Mouse (Mus musculus): ENCODE measurements around the gene Cryzl1. TPM values are rescaled to one million over a fixed set of nuclear protein-coding genes. Genes with fewer than 3 reads are reported as not detected.

The Cryzl1 gene
- polyA plus RNA-seq, 1 experiment from 2014 or later = 40.9 TPM

- WGBS (ENCODE audit: insufficient replicate concordance) = 66% methylated on average over 6 of the region's 6 CpGs
- H3K4me1 ChIP-seq = peaks cover 39% of the 10 kb centered on the region
- H3K4me2 ChIP-seq = no peak overlapping the region
Measured at GRCm38 (mm10) chr16:91738505-91738904, 9.7 kb upstream of the Cryzl1 start.

GRCm38 (mm10) chr16:91736046-91736816 lies 7.5 kb upstream of the Cryzl1 start:
- H3K4me3 ChIP-seq = no peak overlapping the region
- H3K4me2 ChIP-seq = no peak overlapping the region
- H3K9me3 ChIP-seq (replicated peaks) = no peaks in the 10 kb centered on the region
- H3K4me1 ChIP-seq = peaks cover 42% of the 10 kb centered on the region
- no peak overlapping the region for H3K9ac ChIP-seq
- ATAC-seq = no peak
- no peaks in the 10 kb centered on the region for H3K36me3 ChIP-seq
- peaks cover 61% of the 10 kb centered on the region for H3K27me3 ChIP-seq (replicated peaks)
- WGBS (ENCODE audit: insufficient replicate concordance) = 65% methylated on average over 7 of the region's 7 CpGs
- H3K27ac ChIP-seq = no peak overlapping the region

More at GRCm38 (mm10) chr16:91738505-91738904, 9.7 kb upstream of the Cryzl1 start:
- no peak overlapping the region for H3K27ac ChIP-seq
- no peak overlapping the region for H3K4me3 ChIP-seq
- H3K27me3 ChIP-seq (replicated peaks) = peaks cover 47% of the 10 kb centered on the region
- ATAC-seq = no peak
- no peaks in the 10 kb centered on the region for H3K9me3 ChIP-seq (replicated peaks)
- no peak overlapping the region for H3K9ac ChIP-seq
- no peaks in the 10 kb centered on the region for H3K36me3 ChIP-seq

- no peak overlapping the region for H3K9ac ChIP-seq
- 52% methylated on average over 5 of the region's 5 CpGs for WGBS (ENCODE audit: insufficient replicate concordance)
- H3K27me3 ChIP-seq (replicated peaks) = peaks cover 74% of the 10 kb centered on the region
- H3K27ac ChIP-seq = no peak overlapping the region
- no peak overlapping the region for H3K4me3 ChIP-seq
- peaks cover 40% of the 10 kb centered on the region for H3K4me1 ChIP-seq
- no peak for ATAC-seq
- no peak overlapping the region for H3K4me2 ChIP-seq
- H3K36me3 ChIP-seq = no peaks in the 10 kb centered on the region
- H3K9me3 ChIP-seq (replicated peaks) = no peaks in the 10 kb centered on the region
Measured at GRCm38 (mm10) chr16:91734771-91735170, 6.0 kb upstream of the Cryzl1 start.

GRCm38 (mm10) chr16:91732816-91733215 lies 4.0 kb upstream of the Cryzl1 start:
- Histone ChIP-seq H3K9ac (no peak overlapping the region), H3K9me3 (replicated peaks) (no peaks in the 10 kb centered on the region), H3K4me3 (no peak overlapping the region), H3K4me1 (peaks cover 47% of the 10 kb centered on the region), H3K4me2 (no peak overlapping the region), H3K36me3 (no peaks in the 10 kb centered on the region), H3K27me3 (replicated peaks) (peaks cover 75% of the 10 kb centered on the region), H3K27ac (no peak overlapping the region)
- ATAC-seq = no peak
- WGBS (ENCODE audit: insufficient replicate concordance) = 21% methylated on average over 2 of the region's 2 CpGs

- no peaks in the 10 kb centered on the region for H3K36me3 ChIP-seq
- peak overlapping the region; percentile 78 for H3K4me3 ChIP-seq
- H3K9me3 ChIP-seq (replicated peaks) = no peaks in the 10 kb centered on the region
- WGBS (ENCODE audit: insufficient replicate concordance) = 3% methylated on average over 11 of the region's 11 CpGs
- no peak for ATAC-seq
- H3K27me3 ChIP-seq (replicated peaks) = peaks cover 56% of the 10 kb centered on the region
- H3K27ac ChIP-seq = no peak overlapping the region
- peaks cover 52% of the 10 kb centered on the region for H3K4me1 ChIP-seq
- H3K4me2 ChIP-seq = peak overlapping the region; percentile 99
- H3K9ac ChIP-seq = peak overlapping the region; percentile 75; the same call in 1 of the 2 replicates
Measured at GRCm38 (mm10) chr16:91730446-91730845, 1.7 kb upstream of the Cryzl1 start.

- Histone ChIP-seq H3K9ac (peak overlapping the region; percentile 75), H3K27me3 (replicated peaks) (peaks cover 51% of the 10 kb centered on the region), H3K4me2 (peak overlapping the region; percentile 99), H3K4me3 (peak overlapping the region; percentile 78), H3K4me1 (peaks cover 47% of the 10 kb centered on the region), H3K9me3 (replicated peaks) (no peaks in the 10 kb centered on the region), H3K27ac (peak overlapping the region; percentile 69), H3K36me3 (peaks cover 1% of the 10 kb centered on the region)
- WGBS (ENCODE audit: insufficient replicate concordance) = under 1% methylated on average over 37 of the region's 44 CpGs
- no peak for ATAC-seq
Measured at GRCm38 (mm10) chr16:91729821-91730441, 1.2 kb upstream of the Cryzl1 start.

GRCm38 (mm10) chr16:91729066-91729482 lies 299 bp upstream of the Cryzl1 start, which contains the start of gene Itsn1:
Gene Itsn1 (plus strand): TSS chr16:91729281.
- Histone ChIP-seq H3K36me3 (peaks cover 8% of the 10 kb centered on the region), H3K4me3 (peak within 1 kb of the TSS; percentile 78)
- peak; percentile 87 for ATAC-seq

GRCm38 (mm10) chr16:91727433-91727832 lies 1.3 kb downstream of the Cryzl1 start:
- ATAC-seq = no peak
- Histone ChIP-seq H3K36me3 (peaks cover 9% of the 10 kb centered on the region), H3K9me3 (replicated peaks) (no peaks in the 10 kb centered on the region), H3K9ac (peak overlapping the region; percentile 79), H3K4me1 (peaks cover 52% of the 10 kb centered on the region), H3K4me2 (peak overlapping the region; percentile 99), H3K4me3 (peak overlapping the region; percentile 78), H3K27ac (peak overlapping the region; percentile 88), H3K27me3 (replicated peaks) (peaks cover 31% of the 10 kb centered on the region)
- 77% methylated on average over 15 of the region's 15 CpGs for WGBS (ENCODE audit: insufficient replicate concordance)

More at GRCm38 (mm10) chr16:91729066-91729482, 299 bp upstream of the Cryzl1 start, which contains the start of gene Itsn1:
- Histone ChIP-seq H3K4me2 (peak within 1 kb of the TSS; percentile 99), H3K27ac (peak within 1 kb of the TSS; percentile 88), H3K27me3 (replicated peaks) (peaks cover 43% of the 10 kb centered on the region), H3K4me1 (peaks cover 48% of the 10 kb centered on the region), H3K9ac (peak within 1 kb of the TSS; percentile 79), H3K9me3 (replicated peaks) (no peaks in the 10 kb centered on the region)
- under 1% methylated on average over 33 of the region's 33 CpGs for WGBS (ENCODE audit: insufficient replicate concordance)

GRCm38 (mm10) chr16:91724247-91724646 lies 4.5 kb downstream of the Cryzl1 start:
- no peak overlapping the region for H3K4me3 ChIP-seq
- no peak overlapping the region for H3K4me2 ChIP-seq
- peaks cover 33% of the 10 kb centered on the region for H3K36me3 ChIP-seq
- peaks cover 39% of the 10 kb centered on the region for H3K4me1 ChIP-seq
- H3K9ac ChIP-seq = no peak overlapping the region
- no peaks in the 10 kb centered on the region for H3K9me3 ChIP-seq (replicated peaks)
- 26% methylated on average over 3 of the region's 3 CpGs for WGBS (ENCODE audit: insufficient replicate concordance)
- no peak for ATAC-seq
- peaks cover under 1% of the 10 kb centered on the region for H3K27me3 ChIP-seq (replicated peaks)
- no peak overlapping the region for H3K27ac ChIP-seq

- Histone ChIP-seq H3K36me3 (peaks cover 76% of the 10 kb centered on the region), H3K9me3 (replicated peaks) (no peaks in the 10 kb centered on the region), H3K4me3 (no peak overlapping the region), H3K27ac (peak overlapping the region; percentile 94), H3K4me2 (peak overlapping the region; percentile 50), H3K9ac (peak overlapping the region; percentile 47), H3K27me3 (replicated peaks) (no peaks in the 10 kb centered on the region), H3K4me1 (peaks cover 34% of the 10 kb centered on the region)
- WGBS (ENCODE audit: insufficient replicate concordance) = 17% methylated on average over 4 of the region's 4 CpGs
- peak; percentile 68 for ATAC-seq
Measured at GRCm38 (mm10) chr16:91717399-91717798, 11.4 kb downstream of the Cryzl1 start.

GRCm38 (mm10) chr16:91716927-91717349 lies 11.8 kb downstream of the Cryzl1 start:
- ATAC-seq = peak; percentile 98
- Histone ChIP-seq H3K9me3 (replicated peaks) (no peaks in the 10 kb centered on the region), H3K4me3 (peak overlapping the region; percentile 17; the same call in 1 of the 2 replicates), H3K36me3 (peaks cover 81% of the 10 kb centered on the region), H3K4me2 (peak overlapping the region; percentile 56), H3K27ac (peak overlapping the region; percentile 94), H3K27me3 (replicated peaks) (no peaks in the 10 kb centered on the region), H3K9ac (peak overlapping the region; percentile 52), H3K4me1 (peaks cover 34% of the 10 kb centered on the region)
- 36% methylated on average over 11 of the region's 11 CpGs for whole genome bisulfite sequencing (ENCODE audit: insufficient replicate concordance)

- Histone ChIP-seq H3K4me2 (no peak overlapping the region), H3K27ac (no peak overlapping the region), H3K9me3 (replicated peaks) (no peaks in the 10 kb centered on the region), H3K4me1 (no peaks in the 10 kb centered on the region), H3K9ac (no peak overlapping the region), H3K27me3 (replicated peaks) (no peaks in the 10 kb centered on the region), H3K4me3 (no peak overlapping the region), H3K36me3 (peaks cover 82% of the 10 kb centered on the region)
- ATAC-seq = no peak
- WGBS (ENCODE audit: insufficient replicate concordance) = 44% methylated on average over 7 of the region's 7 CpGs
Measured at GRCm38 (mm10) chr16:91710241-91710640, 18.5 kb downstream of the Cryzl1 start.

Measured in liver, embryonic 12.5 days (tissue).